Mouse (Mus musculus): ENCODE measurements around the gene Chat.

DNA sequence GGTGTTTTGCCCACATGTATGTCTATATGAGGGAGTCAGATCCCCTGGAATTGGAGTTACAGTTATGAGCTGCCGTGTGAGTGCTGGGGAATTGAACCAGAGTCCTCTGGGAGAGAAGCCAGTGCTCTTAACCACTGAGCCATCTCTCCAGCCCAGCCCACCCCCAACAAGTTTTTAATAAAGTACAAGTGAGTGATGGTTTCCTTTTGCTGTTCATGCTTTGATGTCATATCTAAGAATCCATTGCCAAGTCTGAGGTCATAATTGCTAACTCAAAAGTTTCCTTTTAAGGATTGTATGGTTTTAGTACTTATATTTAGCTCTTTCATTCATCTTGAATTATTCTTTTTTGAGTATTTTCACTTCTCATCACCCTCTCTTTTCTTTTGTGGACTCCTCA lies 38.1 kb upstream of the Chat start:
- TF ChIP-seq CTCF (IDR thresholded peaks at IDR 0.05; ENCODE audit: extremely low read depth, insufficient read depth, low read length) (no peak), POLR2A (IDR thresholded peaks at IDR 0.05; ENCODE audit: extremely low read depth, insufficient read depth, low read length) (no peak)

All from cortical plate, adult 2 months (tissue).